Mouse (Mus musculus): ENCODE measurements at regions not wholly inside any gene's neighbourhood (a gene's known extent, or its start where the extent isn't known, plus 50 kb on each side); places are given as distances from the start of the nearest gene placed in this dataset.

GRCm38 (mm10) chr1:75723431-75723830 lies 177.4 kb downstream of the Slc4a3 start:
- 90% methylated on average over 5 of the region's 5 CpGs for WGBS
- H3K27ac ChIP-seq = no peak overlapping the region
- H3K4me3 ChIP-seq = no peak overlapping the region
- H3K27me3 ChIP-seq (ENCODE audit: insufficient read depth, poor library complexity, severe bottlenecking) = no peaks in the 10 kb centered on the region
- H3K9me3 ChIP-seq = no peaks in the 10 kb centered on the region
- no peaks in the 10 kb centered on the region for H3K36me3 ChIP-seq
- H3K4me1 ChIP-seq (replicated peaks) = no peaks in the 10 kb centered on the region
- DNase-seq (ENCODE audit: low spot score) = no peak

- Histone ChIP-seq H3K27me3 (ENCODE audit: insufficient read depth, poor library complexity, severe bottlenecking) (no peaks in the 10 kb centered on the region), H3K4me1 (replicated peaks) (no peaks in the 10 kb centered on the region), H3K27ac (no peak overlapping the region), H3K9me3 (no peaks in the 10 kb centered on the region), H3K4me3 (no peak overlapping the region), H3K36me3 (no peaks in the 10 kb centered on the region)
- whole genome bisulfite sequencing = 75% methylated on average over 2 of the region's 2 CpGs
- DNase-seq (ENCODE audit: low spot score) = no peak
These were observed 179.3 kb downstream of the Slc4a3 start for GRCm38 (mm10) chr1:75725329-75725728.

DNA sequence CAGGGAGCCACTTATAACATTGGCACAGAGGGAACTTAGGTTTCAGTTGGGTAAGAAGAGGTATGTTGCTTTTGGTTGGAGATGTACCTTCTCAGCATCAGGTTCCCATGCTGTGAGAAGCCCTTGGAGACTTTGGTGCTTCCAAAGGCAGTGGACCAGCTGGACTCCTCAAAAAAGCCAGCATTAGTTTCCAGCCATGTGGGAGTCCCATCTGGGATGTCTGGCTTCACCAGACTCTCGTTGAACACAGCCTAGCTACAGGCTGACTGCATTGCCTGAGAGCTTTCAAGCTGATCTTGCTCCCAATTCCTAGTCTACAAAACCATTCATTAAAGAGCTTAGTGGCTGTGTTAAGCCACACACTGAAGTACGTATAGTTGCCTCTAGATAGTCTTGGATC lies 182.8 kb downstream of the Slc4a3 start:
- Histone ChIP-seq H3K27me3 (ENCODE audit: insufficient read depth, poor library complexity, severe bottlenecking) (no peaks in the 10 kb centered on the region), H3K36me3 (no peaks in the 10 kb centered on the region), H3K4me1 (replicated peaks) (0 out of 2 replicates have a peak, but pooled peaks cover 8% of the 10 kb centered on the region), H3K4me3 (no peak overlapping the region), H3K27ac (no peak overlapping the region), H3K9me3 (no peaks in the 10 kb centered on the region)
- WGBS = 80% methylated on average over 2 of the region's 2 CpGs
- no peak for DNase-seq (ENCODE audit: low spot score)

GRCm38 (mm10) chr1:75733791-75734190 lies 187.7 kb downstream of the Slc4a3 start:
- DNase-seq (ENCODE audit: low spot score) = no peak
- WGBS = 65% methylated on average over 4 of the region's 4 CpGs
- Histone ChIP-seq H3K27me3 (ENCODE audit: insufficient read depth, poor library complexity, severe bottlenecking) (no peaks in the 10 kb centered on the region), H3K4me3 (no peak overlapping the region), H3K9me3 (no peaks in the 10 kb centered on the region), H3K36me3 (no peaks in the 10 kb centered on the region), H3K4me1 (replicated peaks) (0 out of 2 replicates have a peak, but pooled peaks cover 8% of the 10 kb centered on the region), H3K27ac (no peak overlapping the region)

DNA sequence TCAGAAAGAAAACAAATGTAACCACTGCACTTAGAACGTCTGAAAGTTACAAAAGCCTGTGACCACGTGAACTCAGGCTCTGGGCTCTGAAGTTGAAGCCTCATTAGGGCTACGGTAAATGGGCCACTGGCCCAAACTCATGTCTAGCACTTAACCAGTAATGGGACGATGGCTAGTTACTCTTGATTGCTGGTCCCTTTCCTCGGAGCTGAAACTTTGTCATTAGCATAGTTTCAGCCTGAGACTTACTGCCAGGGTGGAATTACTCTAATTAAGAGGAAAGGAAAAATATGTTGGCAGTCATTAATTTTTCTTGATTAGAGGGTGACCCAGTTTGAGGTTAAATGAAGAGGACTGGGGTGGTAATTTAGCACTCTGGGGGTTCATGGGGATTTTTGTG lies 192.6 kb downstream of the Slc4a3 start:
- DNase-seq (ENCODE audit: low spot score) = no peak
- Histone ChIP-seq H3K27me3 (ENCODE audit: insufficient read depth, poor library complexity, severe bottlenecking) (no peaks in the 10 kb centered on the region), H3K27ac (no peak overlapping the region), H3K4me1 (replicated peaks) (no peaks in the 10 kb centered on the region), H3K4me3 (no peak overlapping the region), H3K36me3 (no peaks in the 10 kb centered on the region), H3K9me3 (no peaks in the 10 kb centered on the region)
- WGBS = 79% methylated on average over 5 of the region's 5 CpGs

DNA sequence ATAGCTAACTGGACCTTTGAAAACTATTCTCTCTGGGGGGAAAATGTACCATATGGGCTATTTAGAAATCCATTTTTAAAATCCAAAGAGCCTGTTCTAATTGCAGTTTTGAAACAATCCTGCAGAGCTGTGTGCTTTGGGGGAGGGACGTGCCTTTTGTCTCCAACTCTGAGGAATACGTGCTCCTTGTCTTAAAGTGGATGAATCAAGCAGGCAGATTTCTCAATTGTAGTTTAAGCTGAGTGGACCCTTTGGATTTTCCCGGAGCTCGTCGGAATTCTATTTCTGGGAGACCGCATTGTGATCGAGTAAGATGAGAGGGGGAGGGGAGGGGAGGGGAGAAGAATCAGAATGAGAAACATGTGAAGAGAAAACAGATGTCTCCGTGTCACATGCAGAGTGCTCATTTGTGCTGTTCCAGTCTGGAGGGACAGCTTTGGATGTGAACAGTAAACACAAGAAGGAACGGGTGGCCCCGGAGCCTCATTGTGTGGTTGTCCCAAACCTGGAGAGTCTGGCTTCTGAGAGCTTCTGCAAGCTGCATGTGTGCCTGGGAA lies 203.7 kb downstream of the Slc4a3 start:
- H3K4me3 ChIP-seq = no peak overlapping the region
- H3K4me1 ChIP-seq (replicated peaks) = peaks cover 12% of the 10 kb centered on the region
- H3K27ac ChIP-seq = peak overlapping the region; percentile 54
- DNase-seq (ENCODE audit: low spot score) = peak; percentile 14
- 53% methylated on average over 10 of the region's 10 CpGs for WGBS
- H3K36me3 ChIP-seq = no peaks in the 10 kb centered on the region
- H3K27me3 ChIP-seq (ENCODE audit: insufficient read depth, poor library complexity, severe bottlenecking) = no peaks in the 10 kb centered on the region
- H3K9me3 ChIP-seq = no peaks in the 10 kb centered on the region; the same call in 1 of the 2 replicates

DNA sequence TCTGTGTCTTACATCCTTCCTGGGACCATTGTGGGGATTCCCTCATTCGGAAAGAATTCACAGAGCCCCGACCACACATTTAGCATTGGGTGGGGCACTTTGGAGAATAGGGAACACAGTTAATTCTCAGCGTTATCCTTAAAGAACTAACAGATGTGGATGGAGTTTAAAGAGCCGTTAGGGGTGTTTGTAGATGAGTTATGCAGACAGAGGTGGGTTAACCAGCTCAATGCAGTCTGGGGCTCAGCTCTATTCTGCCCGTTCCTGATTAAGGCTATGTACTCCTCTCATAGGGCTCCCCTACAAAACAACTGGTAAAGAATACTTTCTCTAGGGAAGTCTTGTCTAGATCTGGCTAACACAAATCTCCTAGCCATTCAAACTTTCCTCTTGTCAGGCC lies 226.1 kb downstream of the Slc4a3 start:
- Histone ChIP-seq H3K36me3 (no peaks in the 10 kb centered on the region), H3K27ac (no peak overlapping the region), H3K4me1 (replicated peaks) (no peaks in the 10 kb centered on the region), H3K9me3 (peaks cover 3% of the 10 kb centered on the region; the same call in 1 of the 2 replicates), H3K4me3 (no peak overlapping the region), H3K27me3 (ENCODE audit: insufficient read depth, poor library complexity, severe bottlenecking) (no peaks in the 10 kb centered on the region)
- WGBS = 75% methylated on average over 5 of the region's 5 CpGs
- DNase-seq (ENCODE audit: low spot score) = no peak

DNA sequence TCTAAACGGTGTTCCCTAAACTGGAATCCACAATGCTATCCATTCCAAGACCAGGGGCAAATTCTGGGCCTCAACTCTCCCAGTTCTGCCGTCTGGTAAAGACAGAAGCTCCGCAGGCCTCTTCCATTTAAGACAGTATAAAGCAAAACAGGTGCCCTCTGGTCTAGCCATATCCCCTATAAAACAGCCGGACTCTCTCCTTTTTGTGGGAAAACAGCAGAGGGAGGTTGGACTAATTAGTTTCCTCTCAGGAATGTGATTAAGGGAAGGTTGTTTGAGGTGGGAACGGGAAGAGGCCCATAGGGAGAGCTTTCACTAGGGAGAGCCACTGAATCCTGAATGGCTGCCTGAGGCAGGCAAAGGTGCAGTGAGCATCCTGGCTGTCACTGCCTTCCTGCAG lies 226.9 kb downstream of the Slc4a3 start:
- no peak for DNase-seq (ENCODE audit: low spot score)
- no peak overlapping the region for H3K27ac ChIP-seq
- WGBS = 59% methylated on average over 5 of the region's 5 CpGs
- H3K36me3 ChIP-seq = no peaks in the 10 kb centered on the region
- H3K9me3 ChIP-seq = peaks cover 3% of the 10 kb centered on the region; the same call in 1 of the 2 replicates
- H3K4me3 ChIP-seq = no peak overlapping the region
- no peaks in the 10 kb centered on the region for H3K27me3 ChIP-seq (ENCODE audit: insufficient read depth, poor library complexity, severe bottlenecking)
- no peaks in the 10 kb centered on the region for H3K4me1 ChIP-seq (replicated peaks)

- no peaks in the 10 kb centered on the region for H3K27me3 ChIP-seq (ENCODE audit: insufficient read depth, poor library complexity, severe bottlenecking)
- 0 out of 2 replicates have a peak overlapping the region, but pooled peaks have one; percentile 12 for H3K27ac ChIP-seq
- 50% methylated on average over 8 of the region's 8 CpGs for WGBS
- H3K4me3 ChIP-seq = no peak overlapping the region
- no peaks in the 10 kb centered on the region for H3K36me3 ChIP-seq
- H3K4me1 ChIP-seq (replicated peaks) = peaks cover 11% of the 10 kb centered on the region
- peaks cover 3% of the 10 kb centered on the region; the same call in 1 of the 2 replicates for H3K9me3 ChIP-seq
- peak; percentile 15 for DNase-seq (ENCODE audit: low spot score)
These were observed 232.8 kb downstream of the Slc4a3 start for GRCm38 (mm10) chr1:75778889-75779288.

GRCm38 (mm10) chr1:75783206-75783605 lies 237.1 kb downstream of the Slc4a3 start:
- peak; percentile 9 for DNase-seq (ENCODE audit: low spot score)
- 39% methylated on average over 2 of the region's 2 CpGs for WGBS
- no peaks in the 10 kb centered on the region for H3K36me3 ChIP-seq
- H3K27me3 ChIP-seq (ENCODE audit: insufficient read depth, poor library complexity, severe bottlenecking) = peaks cover 33% of the 10 kb centered on the region
- H3K4me1 ChIP-seq (replicated peaks) = peaks cover 22% of the 10 kb centered on the region
- no peaks in the 10 kb centered on the region for H3K9me3 ChIP-seq
- H3K4me3 ChIP-seq = no peak overlapping the region
- no peak overlapping the region for H3K27ac ChIP-seq

GRCm38 (mm10) chr1:75786173-75786820 lies 240.2 kb downstream of the Slc4a3 start:
- Histone ChIP-seq H3K9me3 (no peaks in the 10 kb centered on the region), H3K4me3 (no peak overlapping the region), H3K27me3 (ENCODE audit: insufficient read depth, poor library complexity, severe bottlenecking) (peaks cover 33% of the 10 kb centered on the region), H3K27ac (no peak overlapping the region), H3K4me1 (replicated peaks) (peaks cover 11% of the 10 kb centered on the region), H3K36me3 (no peaks in the 10 kb centered on the region)
- no peak for DNase-seq (ENCODE audit: low spot score)
- whole genome bisulfite sequencing = 56% methylated on average over 10 of the region's 10 CpGs

- peaks cover 9% of the 10 kb centered on the region; the same call in 1 of the 2 replicates for H3K9me3 ChIP-seq
- no peak for DNase-seq (ENCODE audit: low spot score)
- no peaks in the 10 kb centered on the region for H3K36me3 ChIP-seq
- H3K4me1 ChIP-seq (replicated peaks) = peaks cover 2% of the 10 kb centered on the region
- H3K27ac ChIP-seq = no peak overlapping the region
- H3K4me3 ChIP-seq = no peak overlapping the region
- H3K27me3 ChIP-seq (ENCODE audit: insufficient read depth, poor library complexity, severe bottlenecking) = peaks cover 15% of the 10 kb centered on the region
- WGBS = 80% methylated on average over 1 of the region's 1 CpGs
These were observed 245.4 kb downstream of the Slc4a3 start for GRCm38 (mm10) chr1:75791509-75791908.

GRCm38 (mm10) chr1:75797793-75798192 lies 251.7 kb downstream of the Slc4a3 start:
- DNase-seq (ENCODE audit: low spot score) = no peak
- H3K4me1 ChIP-seq (replicated peaks) = peaks cover 29% of the 10 kb centered on the region
- no peaks in the 10 kb centered on the region for H3K36me3 ChIP-seq
- H3K27ac ChIP-seq = peak overlapping the region; percentile 19; the same call in 1 of the 2 replicates
- peaks cover 4% of the 10 kb centered on the region; the same call in 1 of the 2 replicates for H3K9me3 ChIP-seq
- 45% methylated on average over 6 of the region's 6 CpGs for WGBS
- peaks cover 6% of the 10 kb centered on the region; the same call in 1 of the 2 replicates for H3K27me3 ChIP-seq (ENCODE audit: insufficient read depth, poor library complexity, severe bottlenecking)
- H3K4me3 ChIP-seq = no peak overlapping the region
